ENCODE assay signal across 8 mouse cellular contexts in genomic region chr17:46553926-46554325, GRCm38 (mm10). TPM values are rescaled to one million over a fixed set of nuclear protein-coding genes. Genes with fewer than 3 reads are reported as not detected.
DNase-seq lines count a peak whose midpoint lies in the region; ATAC-seq and TF ChIP-seq lines count a peak whose summit lies in the region.
"Had no signal": no experiment of that assay in that cellular context is flagged by ENCODE, and none has a peak within 500 bp of the region (broad histone marks: within the 10 kb centered on the region; RNA-seq: fewer than 3 reads in every experiment).

No protein-coding gene starts in this region.

- no peak for DNase-seq in left cerebral cortex, adult 2 months (ENCODE audit: extremely low spot score in 1 of 2, low spot score in 2 of 2)
- DNase-seq in left cerebral cortex, postnatal 36 days (ENCODE audit: low spot score in 2 of 2) = no peak
- DNase-seq in forebrain, embryonic 11.5 days (ENCODE audit: low spot score) = no peak
- no peak for DNase-seq in gastrocnemius, postnatal 25 days
- DNase-seq: gastrocnemius, postnatal 14 days had no signal

- peak overlapping the region; percentile 1; the same call in 1 of the 2 replicates for H3K9ac ChIP-seq in forebrain, embryonic 11.5 days (ENCODE audit: low read length)
- H3K9ac ChIP-seq in intestine, postnatal 0 days (ENCODE audit: low read depth, low read length) = no peak overlapping the region
- H3K9ac ChIP-seq in neural tube, embryonic 15.5 days (replicated peaks) = peak overlapping the region; percentile 99

- ATAC-seq in forebrain, embryonic 11.5 days (replicated peaks; ENCODE audit: low FRiP score) = no peak
- ATAC-seq in intestine, postnatal 0 days = no peak
- ATAC-seq in neural tube, embryonic 15.5 days (ENCODE audit: low FRiP score) = no peak
- no peak for ATAC-seq in frontal cortex, adult (ENCODE audit: low TSS enrichment)

- H3K9me3 ChIP-seq in forebrain, embryonic 11.5 days (ENCODE audit: control insufficient read depth, low read length) = no peaks in the 10 kb centered on the region
- H3K9me3 ChIP-seq in intestine, postnatal 0 days (ENCODE audit: control insufficient read depth) = no peaks in the 10 kb centered on the region
- H3K9me3 ChIP-seq in neural tube, embryonic 15.5 days (replicated peaks) = no peaks in the 10 kb centered on the region

- no peak for TF ChIP-seq CTCF in left cerebral cortex, adult 2 months (IDR thresholded peaks at IDR 0.05)
- TF ChIP-seq CTCF in intestine, postnatal 0 days (IDR thresholded peaks at IDR 0.05; ENCODE audit: low read depth) = no peak

- H3K4me3 ChIP-seq in left cerebral cortex, adult 2 months = peak overlapping the region; percentile 91
- 0 out of 2 replicates have a peak overlapping the region, but pooled peaks have one; percentile 97 for H3K4me3 ChIP-seq in forebrain, embryonic 11.5 days (ENCODE audit: low read depth, low read length)
- H3K4me3 ChIP-seq in intestine, postnatal 0 days (ENCODE audit: low read depth, low read length) = peak overlapping the region; percentile 94
- H3K4me3 ChIP-seq in neural tube, embryonic 15.5 days (replicated peaks) = peak overlapping the region; percentile 99

- H3K36me3 ChIP-seq in forebrain, embryonic 11.5 days (ENCODE audit: control insufficient read depth, insufficient read depth, low read length) = no peaks in the 10 kb centered on the region; the same call in 1 of the 2 replicates
- H3K36me3 ChIP-seq in intestine, postnatal 0 days (ENCODE audit: control insufficient read depth, insufficient read depth) = peaks cover 30% of the 10 kb centered on the region
- H3K36me3 ChIP-seq in neural tube, embryonic 15.5 days = peaks cover 30% of the 10 kb centered on the region

- intact Hi-C loops in left cerebral cortex, adult 2 months (cut with DNase I) = loop anchor here (5.0 to 10.0 kb wide), 2 partner anchors 91 to 148 kb away; partner anchors contain the start of genes Klc4 and Mrpl2
- intact Hi-C loops in left cerebral cortex, postnatal 36 days (cut with DNase I) = loop anchor here (5.0 kb wide), 1 partner anchor 83 kb away; no protein-coding TSS in a partner anchor

- H3K4me1 ChIP-seq in forebrain, embryonic 11.5 days (replicated peaks; ENCODE audit: control insufficient read depth, insufficient read depth, low read length) = peaks cover 24% of the 10 kb centered on the region
- 0 out of 2 replicates have a peak, but pooled peaks cover 4% of the 10 kb centered on the region for H3K4me1 ChIP-seq in intestine, postnatal 0 days (replicated peaks; ENCODE audit: control insufficient read depth, insufficient read depth, low read length)
- peaks cover 49% of the 10 kb centered on the region for H3K4me1 ChIP-seq in neural tube, embryonic 15.5 days

- no peaks in the 10 kb centered on the region for H3K27me3 ChIP-seq in forebrain, embryonic 11.5 days (ENCODE audit: control insufficient read depth, insufficient read depth, low read length)
- no peaks in the 10 kb centered on the region for H3K27me3 ChIP-seq in intestine, postnatal 0 days (replicated peaks; ENCODE audit: control insufficient read depth, insufficient read depth, low read length)
- no peaks in the 10 kb centered on the region for H3K27me3 ChIP-seq in neural tube, embryonic 15.5 days (replicated peaks)

- 85% methylated on average over 3 of the region's 3 CpGs for WGBS in forebrain, embryonic 11.5 days
- WGBS in intestine, postnatal 0 days = 62% methylated on average over 3 of the region's 3 CpGs
- 81% methylated on average over 3 of the region's 3 CpGs for WGBS in neural tube, embryonic 15.5 days

- peak overlapping the region; percentile 97 for H3K27ac ChIP-seq in left cerebral cortex, adult 2 months
- H3K27ac ChIP-seq in forebrain, embryonic 11.5 days (ENCODE audit: low read depth, low read length) = no peak overlapping the region
- H3K27ac ChIP-seq in intestine, postnatal 0 days (ENCODE audit: low read depth, low read length) = no peak overlapping the region
- H3K27ac ChIP-seq in neural tube, embryonic 15.5 days (replicated peaks) = no peak overlapping the region

- peak overlapping the region; percentile 90 for H3K4me2 ChIP-seq in forebrain, embryonic 11.5 days (ENCODE audit: low read depth, low read length, severe bottlenecking)
- peak overlapping the region; percentile 96 for H3K4me2 ChIP-seq in intestine, postnatal 0 days (replicated peaks; ENCODE audit: low read depth)
- peak overlapping the region; percentile 95 for H3K4me2 ChIP-seq in neural tube, embryonic 15.5 days

RNA-seq across cellular contexts. Expression of gene Srf, which starts 2.0 kb away (rescaled TPM):
- total RNA-seq in left cerebral cortex, adult 2 months (2021) = 10 to 100 TPM; 57.0 to 74.2 TPM
- 10 to 100 TPM; 55.6 to 68.4 TPM for total RNA-seq in left cerebral cortex, postnatal 36 days (2021)
- polyA plus RNA-seq in forebrain, embryonic 11.5 days (2014; fragmentation: Nextera tagmentation; extraction: Ambion mirVana) = 5.0 and 5.2 TPM in 2 replicates
- 5.1 and 5.2 TPM in 2 replicates for polyA plus RNA-seq in intestine, postnatal 0 days (2015; fragmentation: Nextera tagmentation; extraction: Ambion mirVana)
- 2.5 and 6.4 TPM in 2 replicates for polyA plus RNA-seq in neural tube, embryonic 15.5 days (2015; fragmentation: Nextera tagmentation; extraction: Ambion mirVana)
- 10 to 100 TPM; 64.6 to 85.8 TPM for total RNA-seq in gastrocnemius, postnatal 25 days (2021)

RNA-seq across cellular contexts. Expression of gene Cul9, which starts 7.7 kb away (rescaled TPM):
- total RNA-seq in left cerebral cortex, adult 2 months (2021) = 10 to 100 TPM; 66.6 to 70.1 TPM
- 10 to 100 TPM; 58.8 to 76.6 TPM for total RNA-seq in left cerebral cortex, postnatal 36 days (2021)
- 3.4 and 4.0 TPM in 2 replicates for polyA plus RNA-seq in forebrain, embryonic 11.5 days (2014; fragmentation: Nextera tagmentation; extraction: Ambion mirVana)
- polyA plus RNA-seq in intestine, postnatal 0 days (2015; fragmentation: Nextera tagmentation; extraction: Ambion mirVana) = 1.3 and 2.0 TPM in 2 replicates
- 17.3 and 22.6 TPM in 2 replicates for polyA plus RNA-seq in neural tube, embryonic 15.5 days (2015; fragmentation: Nextera tagmentation; extraction: Ambion mirVana)
- total RNA-seq in gastrocnemius, postnatal 25 days (2021) = 10 to 100 TPM; 11.7 to 12.1 TPM

RNA-seq across cellular contexts. Expression of gene Dnph1, which starts 57.4 kb away (rescaled TPM):
- total RNA-seq in left cerebral cortex, adult 2 months (2021) = 1 to 10 TPM; 4.2 to 5.0 TPM
- 1 to 10 TPM; 3.5 to 5.4 TPM for total RNA-seq in left cerebral cortex, postnatal 36 days (2021)
- 87.6 and 89.0 TPM in 2 replicates for polyA plus RNA-seq in forebrain, embryonic 11.5 days (2014; fragmentation: Nextera tagmentation; extraction: Ambion mirVana)
- 10.9 and 11.1 TPM in 2 replicates for polyA plus RNA-seq in intestine, postnatal 0 days (2015; fragmentation: Nextera tagmentation; extraction: Ambion mirVana)
- 13.6 and 22.7 TPM in 2 replicates for polyA plus RNA-seq in neural tube, embryonic 15.5 days (2015; fragmentation: Nextera tagmentation; extraction: Ambion mirVana)
- total RNA-seq in gastrocnemius, postnatal 25 days (2021) = 1 to 10 TPM; 4.5 to 5.4 TPM

Comparison
In these comparisons a context has a peak if more than half of its experiments do, and no peak if none do; other contexts are left out.
1. RNA of gene Cul9, which starts 7.7 kb away (total RNA-seq): 58.8 to 76.6 TPM in left cerebral cortex, postnatal 36 days and 66.6 to 70.1 TPM in left cerebral cortex, adult 2 months; 11.7 to 12.1 TPM in gastrocnemius, postnatal 25 days; every median in the first group is over 4 times any median in the second.
2. Peak in every context shown above with its lines, with median percentiles within 50 percentile points of each other: H3K4me3 ChIP-seq and H3K4me2 ChIP-seq.